Mouse (Mus musculus): ENCODE results near the gene Olfr248. TPM values are rescaled to one million over a fixed set of nuclear protein-coding genes. Genes with fewer than 3 reads are reported as not detected.
"Not testable (repeated sequence)": the region's sequence is repeated elsewhere in the genome, so short reads cannot be mapped to it uniquely, and the experiment has no call there.

Gene Olfr248
- polyA plus RNA-seq (2016; fragmentation: Nextera tagmentation; extraction: Ambion mirVana), result not detected in 2 replicates

GRCm38 (mm10) chr1:174390746-174391145, at the start of gene Olfr248:
Gene Olfr248, plus strand, starts transcription at chr1:174391046.
- Histone ChIP-seq H3K4me1 (no peaks in the 10 kb centered on the region), H3K9me3 (no peaks in the 10 kb centered on the region), H3K4me2 (replicated peaks) (no peak within 1 kb of the TSS), H3K9ac (no peak within 1 kb of the TSS), H3K27ac (no peak within 1 kb of the TSS), H3K4me3 (no peak within 1 kb of the TSS), H3K27me3 (replicated peaks) (no peaks in the 10 kb centered on the region), H3K36me3 (no peaks in the 10 kb centered on the region)
- WGBS, result 90% methylated on average over 2 of the region's 2 CpGs
- no peak for ATAC-seq (ENCODE audit: low FRiP score, low read depth)

- not testable (repeated sequence) for H3K4me1 ChIP-seq; H3K9me3 ChIP-seq; H3K4me3 ChIP-seq; ATAC-seq (ENCODE audit: low FRiP score, low read depth); H3K27ac ChIP-seq; H3K9ac ChIP-seq; H3K4me2 ChIP-seq (replicated peaks); H3K36me3 ChIP-seq; H3K27me3 ChIP-seq (replicated peaks)
- whole genome bisulfite sequencing, result 81% methylated on average over 1 of the region's 1 CpGs
Measured at GRCm38 (mm10) chr1:174353636-174354035, 37.2 kb upstream of the Olfr248 start.

GRCm38 (mm10) chr1:174354640-174355039, 36.2 kb upstream of the Olfr248 start:
- 83% methylated on average over 5 of the region's 5 CpGs for WGBS
- Histone ChIP-seq H3K4me2 (replicated peaks) (no peak overlapping the region), H3K9ac (no peak overlapping the region), H3K36me3 (no peaks in the 10 kb centered on the region), H3K27ac (no peak overlapping the region), H3K4me1 (no peaks in the 10 kb centered on the region), H3K4me3 (no peak overlapping the region), H3K27me3 (replicated peaks) (no peaks in the 10 kb centered on the region), H3K9me3 (no peaks in the 10 kb centered on the region)
- no peak for ATAC-seq (ENCODE audit: low FRiP score, low read depth)

- H3K9ac ChIP-seq, result no peak within 1 kb of the TSS
- H3K27me3 ChIP-seq (replicated peaks), result no peaks in the 10 kb centered on the region
- H3K4me1 ChIP-seq, result no peaks in the 10 kb centered on the region
- no peak within 1 kb of the TSS for H3K27ac ChIP-seq
- no peak within 1 kb of the TSS for H3K4me2 ChIP-seq (replicated peaks)
- H3K4me3 ChIP-seq, result no peak within 1 kb of the TSS
- no peak for ATAC-seq (ENCODE audit: low FRiP score, low read depth)
- 81% methylated on average over 2 of the region's 2 CpGs for WGBS
- H3K36me3 ChIP-seq, result no peaks in the 10 kb centered on the region
- H3K9me3 ChIP-seq, result no peaks in the 10 kb centered on the region
Measured at GRCm38 (mm10) chr1:174364882-174365451, 25.9 kb upstream of the Olfr248 start, which contains the start of gene Olfr417. Gene Olfr417, plus strand, starts transcription at chr1:174365122.

- Histone ChIP-seq H3K9me3 (no peaks in the 10 kb centered on the region), H3K4me2 (replicated peaks) (no peak overlapping the region), H3K4me1 (no peaks in the 10 kb centered on the region), H3K27me3 (replicated peaks) (no peaks in the 10 kb centered on the region), H3K27ac (no peak overlapping the region), H3K9ac (no peak overlapping the region), H3K36me3 (no peaks in the 10 kb centered on the region), H3K4me3 (no peak overlapping the region)
- ATAC-seq (ENCODE audit: low FRiP score, low read depth), result no peak
- WGBS, result 96% methylated on average over 3 of the region's 3 CpGs
Measured at GRCm38 (mm10) chr1:174373799-174374198, 17.0 kb upstream of the Olfr248 start.

- Histone ChIP-seq H3K27me3 (replicated peaks) (no peaks in the 10 kb centered on the region), H3K27ac (no peak overlapping the region), H3K9ac (no peak overlapping the region), H3K36me3 (no peaks in the 10 kb centered on the region), H3K4me1 (no peaks in the 10 kb centered on the region), H3K9me3 (no peaks in the 10 kb centered on the region), H3K4me2 (replicated peaks) (no peak overlapping the region), H3K4me3 (no peak overlapping the region)
- ATAC-seq (ENCODE audit: low FRiP score, low read depth), result no peak
- 92% methylated on average over 4 of the region's 4 CpGs for WGBS
Measured at GRCm38 (mm10) chr1:174422959-174423358, 32.1 kb downstream of the Olfr248 start.

- Histone ChIP-seq H3K27me3 (replicated peaks) (no peaks in the 10 kb centered on the region), H3K4me2 (replicated peaks) (no peak within 1 kb of the TSS), H3K4me3 (no peak within 1 kb of the TSS), H3K9me3 (no peaks in the 10 kb centered on the region), H3K9ac (no peak within 1 kb of the TSS), H3K36me3 (no peaks in the 10 kb centered on the region), H3K27ac (no peak within 1 kb of the TSS), H3K4me1 (no peaks in the 10 kb centered on the region)
- no peak for ATAC-seq (ENCODE audit: low FRiP score, low read depth)
- WGBS, result 73% methylated on average over 1 of the region's 1 CpGs
Measured at GRCm38 (mm10) chr1:174423764-174424163, 32.9 kb downstream of the Olfr248 start, which contains the start of gene Olfr414. Gene Olfr414, plus strand, starts transcription at chr1:174424064.

- H3K27ac ChIP-seq, result no peak overlapping the region
- H3K9me3 ChIP-seq, result no peaks in the 10 kb centered on the region
- no peaks in the 10 kb centered on the region for H3K36me3 ChIP-seq
- H3K4me3 ChIP-seq, result no peak overlapping the region
- H3K4me1 ChIP-seq, result no peaks in the 10 kb centered on the region
- H3K4me2 ChIP-seq (replicated peaks), result no peak overlapping the region
- no peak overlapping the region for H3K9ac ChIP-seq
- no peak for ATAC-seq (ENCODE audit: low FRiP score, low read depth)
- WGBS, result 55% methylated on average over 3 of the region's 3 CpGs
- H3K27me3 ChIP-seq (replicated peaks), result no peaks in the 10 kb centered on the region
Measured at GRCm38 (mm10) chr1:174426180-174426986, 35.5 kb downstream of the Olfr248 start.

- H3K4me2 ChIP-seq (replicated peaks), result no peak overlapping the region
- no peak overlapping the region for H3K27ac ChIP-seq
- WGBS, result 83% methylated on average over 1 of the region's 1 CpGs
- no peaks in the 10 kb centered on the region for H3K27me3 ChIP-seq (replicated peaks)
- H3K4me3 ChIP-seq, result no peak overlapping the region
- no peaks in the 10 kb centered on the region for H3K36me3 ChIP-seq
- H3K9ac ChIP-seq, result no peak overlapping the region
- no peaks in the 10 kb centered on the region for H3K9me3 ChIP-seq
- H3K4me1 ChIP-seq, result no peaks in the 10 kb centered on the region
- ATAC-seq (ENCODE audit: low FRiP score, low read depth), result no peak
Measured at GRCm38 (mm10) chr1:174427402-174427801, 36.6 kb downstream of the Olfr248 start.

- H3K36me3 ChIP-seq, result no peaks in the 10 kb centered on the region
Measured at GRCm38 (mm10) chr1:174428407-174428806, 37.6 kb downstream of the Olfr248 start.

GRCm38 (mm10) chr1:174434121-174434520, 43.3 kb downstream of the Olfr248 start:
- H3K27ac ChIP-seq, result no peak overlapping the region
- 29% methylated on average over 1 of the region's 1 CpGs for WGBS
- no peak for ATAC-seq (ENCODE audit: low FRiP score, low read depth)
- H3K4me3 ChIP-seq, result no peak overlapping the region
- no peaks in the 10 kb centered on the region for H3K27me3 ChIP-seq (replicated peaks)
- no peaks in the 10 kb centered on the region for H3K9me3 ChIP-seq
- H3K36me3 ChIP-seq, result no peaks in the 10 kb centered on the region
- no peaks in the 10 kb centered on the region for H3K4me1 ChIP-seq
- H3K9ac ChIP-seq, result no peak overlapping the region
- no peak overlapping the region for H3K4me2 ChIP-seq (replicated peaks)

More at GRCm38 (mm10) chr1:174428407-174428806, 37.6 kb downstream of the Olfr248 start:
- Histone ChIP-seq H3K4me3 (no peak overlapping the region), H3K9ac (no peak overlapping the region), H3K27ac (no peak overlapping the region), H3K4me2 (replicated peaks) (no peak overlapping the region), H3K9me3 (no peaks in the 10 kb centered on the region), H3K4me1 (no peaks in the 10 kb centered on the region), H3K27me3 (replicated peaks) (no peaks in the 10 kb centered on the region)
- no peak for ATAC-seq (ENCODE audit: low FRiP score, low read depth)
- 89% methylated on average over 2 of the region's 2 CpGs for whole genome bisulfite sequencing

Data from neural tube, embryonic 12.5 days (tissue).